Mouse (Mus musculus) bone marrow macrophage, adult 2 months (primary cell): ENCODE measurements at regions not wholly inside any gene's neighbourhood (a gene's known extent, or its start where the extent isn't known, plus 50 kb on each side); places are given as distances from the start of the nearest gene placed in this dataset.

Experiments used
- CTCF ChIP-seq: IDR thresholded peaks from 2 replicates; pipeline ENCODE4 v1.5.1; 2012; ENCODE audit warnings: low read depth, mild to moderate bottlenecking, low read length, moderate library complexity
- POLR2A ChIP-seq: IDR thresholded peaks from 2 replicates; pipeline ENCODE4 v1.6.1; 2012; ENCODE audit warnings: mild to moderate bottlenecking, low read depth, low read length, borderline replicate concordance

- TF ChIP-seq CTCF (no peak), POLR2A (no peak)
These were observed 153.0 kb downstream of the Ly86 start for GRCm38 (mm10) chr13:37497986-37498385.
